In the genomic region with DNA sequence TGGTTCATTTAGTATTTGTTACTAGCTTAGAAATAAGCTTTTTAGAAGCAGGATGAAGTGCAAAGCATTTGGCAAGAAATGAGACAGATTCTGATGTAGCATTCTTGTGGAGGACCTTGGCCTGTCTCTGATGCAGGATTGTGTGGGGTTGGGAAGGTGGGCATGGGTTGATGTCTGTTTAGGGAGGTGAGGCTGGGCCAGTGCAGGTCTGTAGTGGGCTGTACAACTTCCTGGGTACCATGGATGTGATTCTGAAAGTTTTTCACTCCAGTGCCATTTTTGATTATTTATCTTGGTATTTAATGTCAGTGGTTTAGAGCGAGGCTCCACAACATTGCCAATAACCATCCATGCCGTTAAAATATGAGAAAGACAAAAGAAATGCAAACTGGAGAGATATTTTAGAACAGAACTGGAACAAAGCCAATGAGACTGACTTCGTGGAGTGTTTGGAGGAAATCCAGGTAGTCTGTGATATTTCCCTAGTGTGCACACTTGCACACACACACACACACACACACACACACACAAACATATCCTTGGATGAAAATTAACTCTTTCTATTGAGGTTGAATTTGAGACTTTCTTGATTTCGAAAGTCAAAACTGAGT, we compare ENCODE assay signal across 17 mouse cellular contexts. TPM values are rescaled to one million over a fixed set of nuclear protein-coding genes. Genes with fewer than 3 reads are reported as not detected.
A peak's percentile ranks its signal among the peaks of the same experiment; 100 is the strongest.
DNase-seq lines count a peak whose midpoint lies in the region; ATAC-seq and TF ChIP-seq lines count a peak whose summit lies in the region.
"Had no signal": no experiment of that assay in that cellular context is flagged by ENCODE, and none has a peak within 500 bp of the region (broad histone marks: within the 10 kb centered on the region; RNA-seq: fewer than 3 reads in every experiment).

No protein-coding gene starts in this region.

- no peaks in the 10 kb centered on the region for H3K27me3 ChIP-seq in heart, embryonic 11.5 days (ENCODE audit: control insufficient read depth, insufficient read depth, low read length)
- no peaks in the 10 kb centered on the region for H3K27me3 ChIP-seq in limb, embryonic 13.5 days
- H3K27me3 ChIP-seq in limb, embryonic 10.5 days (ENCODE audit: low read depth, poor library complexity, severe bottlenecking): no peaks in the 10 kb centered on the region
- H3K27me3 ChIP-seq: lung, embryonic 15.5 days; midbrain, embryonic 12.5 days; neural tube, embryonic 12.5 days had no signal

- no peak overlapping the region for H3K4me3 ChIP-seq in heart, embryonic 11.5 days (ENCODE audit: low read depth, low read length)
- no peak overlapping the region for H3K4me3 ChIP-seq in limb, embryonic 13.5 days
- no peak overlapping the region for H3K4me3 ChIP-seq in limb, embryonic 10.5 days
- H3K4me3 ChIP-seq in embryonic fibroblast, embryonic 13.5 days (ENCODE audit: insufficient read depth, low read length): no peak overlapping the region
- H3K4me3 ChIP-seq: lung, embryonic 15.5 days; midbrain, embryonic 12.5 days; neural tube, embryonic 12.5 days had no signal

- 61% methylated on average over 4 of the region's 4 CpGs for WGBS in heart, embryonic 11.5 days (ENCODE audit: insufficient replicate concordance)
- WGBS in limb, embryonic 13.5 days: 53% methylated on average over 4 of the region's 4 CpGs
- 91% methylated on average over 4 of the region's 4 CpGs for WGBS in limb, embryonic 10.5 days

- no peak for TF ChIP-seq CTCF in brain, embryonic 14.5 days (IDR thresholded peaks at IDR 0.05; ENCODE audit: borderline replicate concordance, extremely low read depth, insufficient read depth, insufficient read length)
- no peak for TF ChIP-seq CTCF in embryonic fibroblast, embryonic 13.5 days (IDR thresholded peaks at IDR 0.05; ENCODE audit: borderline replicate concordance, insufficient read depth, low read length)

- no peaks in the 10 kb centered on the region for H3K36me3 ChIP-seq in heart, embryonic 11.5 days (ENCODE audit: control insufficient read depth, insufficient read depth, low read length)
- peaks cover 4% of the 10 kb centered on the region; the same call in 1 of the 2 replicates for H3K36me3 ChIP-seq in limb, embryonic 13.5 days
- H3K36me3 ChIP-seq in limb, embryonic 10.5 days: no peaks in the 10 kb centered on the region
- H3K36me3 ChIP-seq: lung, embryonic 15.5 days; midbrain, embryonic 12.5 days; neural tube, embryonic 12.5 days had no signal

- no peak overlapping the region for H3K27ac ChIP-seq in heart, embryonic 11.5 days (ENCODE audit: low read depth, low read length)
- peak overlapping the region; percentile 18; the same call in 1 of the 2 replicates for H3K27ac ChIP-seq in limb, embryonic 13.5 days
- H3K27ac ChIP-seq in limb, embryonic 10.5 days: no peak overlapping the region
- H3K27ac ChIP-seq in embryonic fibroblast, embryonic 13.5 days (ENCODE audit: insufficient read depth, low read length): peak overlapping the region; percentile 87
- H3K27ac ChIP-seq: lung, embryonic 15.5 days; midbrain, embryonic 12.5 days; neural tube, embryonic 12.5 days had no signal

- H3K9me3 ChIP-seq in heart, embryonic 11.5 days (replicated peaks; ENCODE audit: control insufficient read depth, low read length): no peaks in the 10 kb centered on the region
- H3K9me3 ChIP-seq in limb, embryonic 13.5 days: no peaks in the 10 kb centered on the region
- H3K9me3 ChIP-seq in limb, embryonic 10.5 days (replicated peaks): no peaks in the 10 kb centered on the region
- H3K9me3 ChIP-seq: lung, embryonic 15.5 days; midbrain, embryonic 12.5 days; neural tube, embryonic 12.5 days had no signal

- H3K4me2 ChIP-seq in heart, embryonic 11.5 days: no peak overlapping the region
- H3K4me2 ChIP-seq in limb, embryonic 13.5 days (replicated peaks): no peak overlapping the region
- H3K4me2 ChIP-seq: lung, embryonic 15.5 days; midbrain, embryonic 12.5 days; neural tube, embryonic 12.5 days had no signal

- no peak for ATAC-seq in heart, embryonic 11.5 days (replicated peaks; ENCODE audit: insufficient number of reproducible peaks, low FRiP score, low TSS enrichment)
- peak; percentile 48; the same call in 1 of the 2 replicates for ATAC-seq in limb, embryonic 13.5 days (ENCODE audit: low FRiP score, low read depth)

- H3K4me1 ChIP-seq in heart, embryonic 11.5 days (ENCODE audit: control insufficient read depth, insufficient read depth, low read length): no peaks in the 10 kb centered on the region
- H3K4me1 ChIP-seq in limb, embryonic 13.5 days: peaks cover 22% of the 10 kb centered on the region
- no peaks in the 10 kb centered on the region for H3K4me1 ChIP-seq in limb, embryonic 10.5 days
- peaks cover 6% of the 10 kb centered on the region for H3K4me1 ChIP-seq in embryonic fibroblast, embryonic 13.5 days (ENCODE audit: control insufficient read depth, insufficient read depth, low read length)
- H3K4me1 ChIP-seq: midbrain, embryonic 12.5 days had no signal

- TF ChIP-seq POLR2A in brain, embryonic 14.5 days (IDR thresholded peaks at IDR 0.05; ENCODE audit: borderline replicate concordance, extremely low read depth, insufficient read depth, insufficient read length, poor library complexity, severe bottlenecking): no peak
- no peak for TF ChIP-seq POLR2A in embryonic fibroblast, embryonic 13.5 days (IDR thresholded peaks at IDR 0.05; ENCODE audit: low read depth, low read length)

- peak; percentile 34 for DNase-seq in heart, adult 8-10 months (ENCODE audit: low spot score)
- DNase-seq in limb, embryonic 10.5 days (ENCODE audit: low spot score): no peak
- peak; percentile 38 for DNase-seq in brain, embryonic 14.5 days (ENCODE audit: low read depth)
- no peak for DNase-seq in adrenal gland, postnatal 14 days
- DNase-seq: adrenal gland, adult 2 months; gastrocnemius, postnatal 25 days; kidney, postnatal 36 days; layer of hippocampus, postnatal 36 days; liver; right cerebral cortex, adult 18-20 months; thymus, adult 18-20 months had no signal

- no peak overlapping the region for H3K9ac ChIP-seq in heart, embryonic 11.5 days (ENCODE audit: low read depth, low read length)
- no peak overlapping the region for H3K9ac ChIP-seq in limb, embryonic 13.5 days
- H3K9ac ChIP-seq: lung, embryonic 15.5 days; midbrain, embryonic 12.5 days; neural tube, embryonic 12.5 days had no signal

RNA-seq across cellular contexts. Expression of a gene that starts 41.4 kb away (rescaled TPM):
- 1 to 10 TPM; 4.9 to 5.9 (median 5.5) TPM for total RNA-seq in heart, adult 8-10 months (2022)
- 4.7 and 5.3 TPM in 2 replicates for polyA plus RNA-seq in heart, embryonic 11.5 days (2014; fragmentation: Nextera tagmentation; extraction: Ambion mirVana)
- polyA plus RNA-seq in limb, embryonic 13.5 days (2015; fragmentation: Nextera tagmentation; extraction: Ambion mirVana): 14.2 and 14.3 TPM in 2 replicates
- polyA plus RNA-seq in limb, embryonic 10.5 days (2016; fragmentation: Nextera tagmentation; extraction: Ambion mirVana): 2.7 and 6.6 TPM in 2 replicates
- 13.9 and 20.9 TPM in 2 replicates for polyA plus RNA-seq in brain, embryonic 14.5 days (2012; rRNA removed)
- polyA plus RNA-seq in embryonic fibroblast, embryonic 13.5 days (2011; ENCODE audit: insufficient read length, low read depth, missing spikeins): 35.1 and 67.9 TPM in 2 replicates
- total RNA-seq in adrenal gland, postnatal 14 days (2021): 17.3 and 18.7 TPM in 2 replicates

Comparison
In these comparisons a context has a peak if more than half of its experiments do, and no peak if none do; other contexts are left out.
1. H3K27ac ChIP-seq: peak in limb, embryonic 13.5 days (single experiment) and embryonic fibroblast, embryonic 13.5 days (single experiment); none in heart, embryonic 11.5 days (single experiment) and limb, embryonic 10.5 days (single experiment).
2. DNase-seq: peak in heart, adult 8-10 months (single experiment) and brain, embryonic 14.5 days (single experiment); none in limb, embryonic 10.5 days (single experiment) and adrenal gland, postnatal 14 days (single experiment).